Mouse (Mus musculus): ENCODE data around the gene Pgm1. TPM values are rescaled to one million over a fixed set of nuclear protein-coding genes. Genes with fewer than 3 reads are reported as not detected.

The Pgm1 gene
- polyA plus RNA-seq, 1 experiment from 2014 or later: 277 TPM

DNA sequence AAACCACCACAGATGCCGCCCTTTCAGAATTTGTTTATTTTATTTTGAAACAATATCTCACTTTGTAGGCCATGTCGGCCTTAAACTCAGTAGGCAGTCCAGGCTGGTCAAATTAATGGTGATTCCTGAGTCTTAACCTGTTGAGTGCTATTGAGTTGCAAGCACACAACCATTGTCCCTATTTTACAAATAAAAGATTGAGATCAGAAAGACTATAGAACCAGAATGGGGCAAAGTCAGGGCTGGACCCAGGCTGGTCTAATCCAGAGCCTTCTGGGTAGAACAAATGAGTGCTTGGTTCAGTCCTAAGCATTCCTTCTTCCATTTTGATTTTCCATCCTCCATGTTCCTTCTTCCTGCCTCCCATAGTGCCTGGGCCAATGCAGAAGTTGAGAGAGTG is 17.3 kb downstream of the Pgm1 start:
- H3K4me3 ChIP-seq (ENCODE audit: low read depth, low read length): no peak overlapping the region

DNA sequence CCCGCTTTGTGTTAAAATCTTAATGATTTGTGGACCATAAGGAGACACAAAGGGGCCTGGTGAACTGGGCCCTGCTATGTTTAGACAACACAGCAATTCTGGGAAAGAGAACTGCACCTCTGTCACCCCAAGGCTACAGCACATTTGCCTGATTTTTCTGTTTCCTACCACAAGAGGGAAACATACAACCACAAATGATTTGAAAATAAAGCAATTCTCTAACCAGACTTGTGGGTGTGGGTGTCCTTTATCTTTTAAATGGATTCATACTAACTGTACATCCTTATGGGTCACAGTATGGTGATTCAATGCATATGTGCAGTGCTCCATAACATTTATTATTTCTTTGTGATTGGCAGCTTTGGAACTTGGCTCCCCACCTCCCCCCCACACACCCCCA is 18.0 kb downstream of the Pgm1 start:
- 83% methylated on average over 1 of the region's 1 CpGs for WGBS (ENCODE audit: insufficient replicate concordance)
- Histone ChIP-seq H3K4me2 (no peak overlapping the region), H3K9ac (ENCODE audit: low read depth, low read length) (no peak overlapping the region), H3K27ac (ENCODE audit: low read depth, low read length) (no peak overlapping the region), H3K4me3 (ENCODE audit: low read depth, low read length) (no peak overlapping the region), H3K9me3 (replicated peaks; ENCODE audit: control insufficient read depth, low read length) (no peaks in the 10 kb centered on the region), H3K27me3 (ENCODE audit: control insufficient read depth, insufficient read depth, low read length) (no peaks in the 10 kb centered on the region), H3K36me3 (ENCODE audit: control insufficient read depth, insufficient read depth, low read length) (no peaks in the 10 kb centered on the region), H3K4me1 (ENCODE audit: control insufficient read depth, insufficient read depth, low read length) (peaks cover 3% of the 10 kb centered on the region)
- ATAC-seq (replicated peaks; ENCODE audit: insufficient number of reproducible peaks, low FRiP score, low TSS enrichment): no peak

More for the DNA sequence above, 17.3 kb downstream of the Pgm1 start:
- no peaks in the 10 kb centered on the region for H3K9me3 ChIP-seq (replicated peaks; ENCODE audit: control insufficient read depth, low read length)
- no peak for ATAC-seq (replicated peaks; ENCODE audit: insufficient number of reproducible peaks, low FRiP score, low TSS enrichment)
- no peak overlapping the region for H3K4me2 ChIP-seq
- no peaks in the 10 kb centered on the region for H3K36me3 ChIP-seq (ENCODE audit: control insufficient read depth, insufficient read depth, low read length)
- WGBS (ENCODE audit: insufficient replicate concordance): 73% methylated on average over 2 of the region's 2 CpGs
- no peaks in the 10 kb centered on the region for H3K27me3 ChIP-seq (ENCODE audit: control insufficient read depth, insufficient read depth, low read length)
- H3K27ac ChIP-seq (ENCODE audit: low read depth, low read length): no peak overlapping the region
- H3K4me1 ChIP-seq (ENCODE audit: control insufficient read depth, insufficient read depth, low read length): peaks cover 9% of the 10 kb centered on the region
- no peak overlapping the region for H3K9ac ChIP-seq (ENCODE audit: low read depth, low read length)

DNA sequence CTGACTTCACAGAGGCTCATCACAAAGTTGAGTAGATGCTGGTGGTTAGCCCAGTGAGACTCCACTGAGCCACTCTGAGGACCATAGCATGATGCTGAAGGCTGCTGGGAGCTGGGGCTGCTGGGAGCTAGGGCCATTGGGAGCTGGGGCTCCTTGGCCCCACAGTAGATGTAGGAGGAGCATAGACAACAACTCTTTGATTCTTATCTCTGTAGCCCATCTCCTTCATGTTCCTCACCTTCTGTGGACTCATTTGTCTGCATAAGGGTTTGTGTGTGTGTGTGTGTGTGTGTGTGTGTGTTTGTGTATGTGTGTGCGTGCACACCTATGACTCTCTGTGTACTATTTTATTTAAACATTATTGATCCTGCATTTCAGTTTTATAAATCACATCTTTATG is 18.7 kb downstream of the Pgm1 start:
- ATAC-seq (replicated peaks; ENCODE audit: insufficient number of reproducible peaks, low FRiP score, low TSS enrichment): no peak
- WGBS (ENCODE audit: insufficient replicate concordance): 96% methylated on average over 1 of the region's 1 CpGs
- Histone ChIP-seq H3K4me2 (no peak overlapping the region), H3K36me3 (ENCODE audit: control insufficient read depth, insufficient read depth, low read length) (no peaks in the 10 kb centered on the region), H3K4me3 (ENCODE audit: low read depth, low read length) (no peak overlapping the region), H3K27me3 (ENCODE audit: control insufficient read depth, insufficient read depth, low read length) (no peaks in the 10 kb centered on the region), H3K4me1 (ENCODE audit: control insufficient read depth, insufficient read depth, low read length) (no peaks in the 10 kb centered on the region), H3K9me3 (replicated peaks; ENCODE audit: control insufficient read depth, low read length) (no peaks in the 10 kb centered on the region), H3K9ac (ENCODE audit: low read depth, low read length) (no peak overlapping the region), H3K27ac (ENCODE audit: low read depth, low read length) (no peak overlapping the region)

DNA sequence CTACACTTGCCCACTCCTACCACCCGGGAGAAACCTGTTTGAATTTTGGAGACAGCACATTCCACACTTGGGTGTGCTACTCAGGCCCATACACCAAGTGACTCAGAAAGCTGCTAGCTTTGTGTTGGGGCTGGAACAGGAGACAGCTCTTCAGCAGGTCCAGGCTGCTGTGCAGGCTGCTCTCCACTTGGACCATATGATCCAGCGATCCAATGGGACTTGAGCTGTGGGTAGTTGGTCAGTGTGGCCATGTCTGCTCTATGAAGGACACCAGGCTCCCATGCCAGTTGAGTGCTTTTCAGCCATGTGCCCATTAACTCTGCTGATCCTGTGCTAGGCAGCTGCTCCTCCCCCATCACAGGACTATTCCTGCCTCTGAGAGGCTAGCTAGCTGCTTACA is 24.7 kb downstream of the Pgm1 start:
- ATAC-seq (replicated peaks; ENCODE audit: insufficient number of reproducible peaks, low FRiP score, low TSS enrichment): no peak

DNA sequence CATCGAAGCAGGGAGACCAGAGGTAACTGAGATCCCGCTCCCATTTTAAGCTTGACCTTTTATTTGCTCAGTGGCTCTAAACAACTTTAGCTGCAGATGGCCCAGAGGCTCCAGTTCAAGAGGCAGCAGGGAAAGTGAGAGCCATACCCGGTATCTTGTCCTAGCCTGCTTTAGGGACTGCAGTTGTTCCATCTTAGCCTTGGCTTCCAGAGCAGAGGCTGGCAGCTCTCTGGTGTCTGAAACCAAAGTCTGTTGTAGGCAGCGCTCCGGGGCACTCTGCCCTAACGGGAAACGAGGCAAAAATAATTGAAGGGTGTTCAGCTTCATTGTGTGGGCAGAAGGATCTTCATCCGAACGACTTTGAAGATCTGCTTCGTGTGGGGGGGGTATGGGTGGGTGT is 26.2 kb downstream of the Pgm1 start:
- WGBS (ENCODE audit: insufficient replicate concordance): 89% methylated on average over 10 of the region's 10 CpGs
- no peak overlapping the region for H3K4me3 ChIP-seq (ENCODE audit: low read depth, low read length)
- H3K9ac ChIP-seq (ENCODE audit: low read depth, low read length): no peak overlapping the region
- no peaks in the 10 kb centered on the region for H3K9me3 ChIP-seq (replicated peaks; ENCODE audit: control insufficient read depth, low read length)
- no peak overlapping the region for H3K27ac ChIP-seq (ENCODE audit: low read depth, low read length)
- ATAC-seq (replicated peaks; ENCODE audit: insufficient number of reproducible peaks, low FRiP score, low TSS enrichment): no peak
- peaks cover 9% of the 10 kb centered on the region for H3K4me1 ChIP-seq (ENCODE audit: control insufficient read depth, insufficient read depth, low read length)
- no peaks in the 10 kb centered on the region for H3K36me3 ChIP-seq (ENCODE audit: control insufficient read depth, insufficient read depth, low read length)
- H3K27me3 ChIP-seq (ENCODE audit: control insufficient read depth, insufficient read depth, low read length): no peaks in the 10 kb centered on the region
- no peak overlapping the region for H3K4me2 ChIP-seq

More for the DNA sequence above, 24.7 kb downstream of the Pgm1 start:
- Histone ChIP-seq H3K4me3 (ENCODE audit: low read depth, low read length) (no peak overlapping the region), H3K9ac (ENCODE audit: low read depth, low read length) (no peak overlapping the region), H3K27me3 (ENCODE audit: control insufficient read depth, insufficient read depth, low read length) (no peaks in the 10 kb centered on the region), H3K36me3 (ENCODE audit: control insufficient read depth, insufficient read depth, low read length) (no peaks in the 10 kb centered on the region), H3K27ac (ENCODE audit: low read depth, low read length) (no peak overlapping the region), H3K4me1 (ENCODE audit: control insufficient read depth, insufficient read depth, low read length) (no peaks in the 10 kb centered on the region), H3K9me3 (replicated peaks; ENCODE audit: control insufficient read depth, low read length) (no peaks in the 10 kb centered on the region), H3K4me2 (no peak overlapping the region)
- 84% methylated on average over 2 of the region's 2 CpGs for WGBS (ENCODE audit: insufficient replicate concordance)

DNA sequence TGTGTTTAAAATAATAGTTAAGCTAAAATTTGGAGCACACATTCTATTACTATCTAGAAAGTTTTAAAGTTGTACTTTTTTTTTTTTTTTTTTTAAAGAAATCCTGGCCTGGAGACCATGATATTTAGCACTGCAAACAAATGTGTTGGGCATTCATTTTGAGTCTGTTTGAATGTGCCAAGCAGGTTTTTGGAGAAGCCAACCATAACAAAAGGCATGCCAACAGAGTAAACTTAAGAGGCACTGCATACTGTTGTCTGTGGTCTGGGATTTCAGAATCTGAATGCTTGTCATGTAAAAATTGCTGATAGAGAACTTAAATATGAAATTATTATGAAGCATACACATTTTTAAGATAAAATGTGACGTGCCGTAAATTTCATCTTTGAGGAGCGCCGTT is 28.0 kb downstream of the Pgm1 start:
- H3K9ac ChIP-seq (ENCODE audit: low read depth, low read length): no peak overlapping the region
- H3K4me2 ChIP-seq: no peak overlapping the region
- WGBS (ENCODE audit: insufficient replicate concordance): 92% methylated on average over 4 of the region's 4 CpGs
- no peak overlapping the region for H3K4me3 ChIP-seq (ENCODE audit: low read depth, low read length)
- H3K27me3 ChIP-seq (ENCODE audit: control insufficient read depth, insufficient read depth, low read length): no peaks in the 10 kb centered on the region
- peaks cover 9% of the 10 kb centered on the region for H3K4me1 ChIP-seq (ENCODE audit: control insufficient read depth, insufficient read depth, low read length)
- H3K36me3 ChIP-seq (ENCODE audit: control insufficient read depth, insufficient read depth, low read length): no peaks in the 10 kb centered on the region
- H3K9me3 ChIP-seq (replicated peaks; ENCODE audit: control insufficient read depth, low read length): no peaks in the 10 kb centered on the region
- ATAC-seq (replicated peaks; ENCODE audit: insufficient number of reproducible peaks, low FRiP score, low TSS enrichment): no peak
- no peak overlapping the region for H3K27ac ChIP-seq (ENCODE audit: low read depth, low read length)

DNA sequence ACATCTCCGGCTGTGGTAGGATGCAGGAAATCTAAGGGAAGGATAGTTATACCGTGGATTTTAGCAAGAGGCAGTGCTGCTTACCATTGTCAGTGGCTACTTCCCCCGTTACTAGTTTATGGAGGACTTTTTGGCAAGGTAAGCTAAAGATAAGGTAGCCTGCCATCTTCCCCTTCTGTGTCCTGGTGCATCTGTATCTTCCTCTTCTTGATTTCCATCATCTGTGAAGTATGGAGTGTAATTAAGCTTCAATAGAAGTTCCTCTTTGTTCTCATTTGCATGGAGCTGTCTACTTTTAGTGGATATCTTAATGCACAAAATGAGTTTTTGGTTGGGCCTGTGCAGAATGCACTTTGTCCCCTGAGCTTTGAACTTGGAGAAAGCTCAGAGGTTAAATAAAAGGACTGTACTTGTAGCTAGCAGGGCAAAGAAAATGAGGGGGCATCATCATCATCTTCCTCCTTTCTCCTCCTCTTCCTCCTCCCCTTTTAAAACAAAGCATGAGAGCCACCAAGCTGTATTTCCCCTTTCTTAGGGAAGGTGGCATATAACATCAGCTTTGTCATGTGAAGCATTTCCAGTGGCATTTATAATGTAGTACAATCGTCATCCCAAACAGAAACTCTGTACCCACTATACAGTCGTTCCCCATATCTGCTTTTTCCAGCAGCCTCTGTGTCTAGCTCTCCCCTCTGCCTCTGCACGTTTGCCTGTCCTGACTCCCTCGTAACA is 29.0 kb downstream of the Pgm1 start:
- no peaks in the 10 kb centered on the region for H3K9me3 ChIP-seq (replicated peaks; ENCODE audit: control insufficient read depth, low read length)
- H3K36me3 ChIP-seq (ENCODE audit: control insufficient read depth, insufficient read depth, low read length): no peaks in the 10 kb centered on the region
- no peak overlapping the region for H3K9ac ChIP-seq (ENCODE audit: low read depth, low read length)
- no peaks in the 10 kb centered on the region for H3K27me3 ChIP-seq (ENCODE audit: control insufficient read depth, insufficient read depth, low read length)
- no peak for ATAC-seq (replicated peaks; ENCODE audit: insufficient number of reproducible peaks, low FRiP score, low TSS enrichment)
- WGBS (ENCODE audit: insufficient replicate concordance): 68% methylated on average over 7 of the region's 7 CpGs
- H3K4me2 ChIP-seq: no peak overlapping the region
- peaks cover 9% of the 10 kb centered on the region for H3K4me1 ChIP-seq (ENCODE audit: control insufficient read depth, insufficient read depth, low read length)
- no peak overlapping the region for H3K27ac ChIP-seq (ENCODE audit: low read depth, low read length)
- H3K4me3 ChIP-seq (ENCODE audit: low read depth, low read length): no peak overlapping the region

DNA sequence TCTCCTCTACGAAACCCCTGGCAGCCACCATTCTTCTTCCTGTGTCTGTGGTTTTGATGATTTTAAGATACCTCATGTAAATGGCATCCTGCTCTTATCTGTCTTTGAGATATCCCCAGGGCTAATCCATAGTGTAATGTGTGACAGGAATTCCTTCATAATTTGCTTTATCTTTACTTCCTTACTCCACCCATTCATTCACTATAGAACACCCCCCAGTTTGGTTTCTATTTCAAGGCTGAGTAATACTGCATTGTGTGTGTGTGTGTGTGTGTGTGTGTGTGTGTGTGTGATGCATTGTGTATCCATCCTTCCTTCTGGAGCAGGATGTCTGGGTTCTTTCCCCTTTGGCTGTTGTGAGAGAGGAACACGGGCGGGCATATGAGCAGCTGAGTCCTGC is 30.1 kb downstream of the Pgm1 start:
- Histone ChIP-seq H3K9me3 (replicated peaks; ENCODE audit: control insufficient read depth, low read length) (no peaks in the 10 kb centered on the region), H3K36me3 (ENCODE audit: control insufficient read depth, insufficient read depth, low read length) (peaks cover 8% of the 10 kb centered on the region), H3K27ac (ENCODE audit: low read depth, low read length) (no peak overlapping the region), H3K4me1 (ENCODE audit: control insufficient read depth, insufficient read depth, low read length) (peaks cover 9% of the 10 kb centered on the region), H3K9ac (ENCODE audit: low read depth, low read length) (no peak overlapping the region), H3K4me3 (ENCODE audit: low read depth, low read length) (no peak overlapping the region), H3K27me3 (ENCODE audit: control insufficient read depth, insufficient read depth, low read length) (no peaks in the 10 kb centered on the region), H3K4me2 (no peak overlapping the region)
- no peak for ATAC-seq (replicated peaks; ENCODE audit: insufficient number of reproducible peaks, low FRiP score, low TSS enrichment)
- 53% methylated on average over 3 of the region's 3 CpGs for WGBS (ENCODE audit: insufficient replicate concordance)

DNA sequence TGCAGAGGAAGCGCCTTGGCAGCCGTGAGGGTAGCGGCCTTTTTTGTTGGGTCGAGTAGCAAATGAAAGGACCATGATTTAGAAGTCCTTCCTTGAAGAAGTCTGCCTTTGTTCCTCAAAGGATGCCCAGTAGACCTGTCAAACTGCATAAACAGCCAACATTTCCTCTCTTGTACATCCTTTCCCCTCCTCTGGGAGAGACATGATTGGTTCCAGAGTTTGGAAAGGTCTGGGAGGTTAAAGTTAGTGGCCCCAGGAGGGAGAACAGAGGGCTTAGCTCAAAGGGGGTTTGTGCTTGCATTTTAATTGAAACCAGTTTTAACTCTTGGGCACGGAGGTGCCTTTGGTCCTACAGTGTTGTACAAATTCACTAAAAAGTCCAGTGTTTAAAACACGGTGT is 37.3 kb downstream of the Pgm1 start:
- Histone ChIP-seq H3K9me3 (replicated peaks; ENCODE audit: control insufficient read depth, low read length) (no peaks in the 10 kb centered on the region), H3K27ac (ENCODE audit: low read depth, low read length) (no peak overlapping the region), H3K4me3 (ENCODE audit: low read depth, low read length) (no peak overlapping the region), H3K4me1 (ENCODE audit: control insufficient read depth, insufficient read depth, low read length) (no peaks in the 10 kb centered on the region), H3K9ac (ENCODE audit: low read depth, low read length) (no peak overlapping the region), H3K4me2 (no peak overlapping the region), H3K36me3 (ENCODE audit: control insufficient read depth, insufficient read depth, low read length) (peaks cover 24% of the 10 kb centered on the region), H3K27me3 (ENCODE audit: control insufficient read depth, insufficient read depth, low read length) (no peaks in the 10 kb centered on the region)
- 87% methylated on average over 6 of the region's 6 CpGs for WGBS (ENCODE audit: insufficient replicate concordance)
- ATAC-seq (replicated peaks; ENCODE audit: insufficient number of reproducible peaks, low FRiP score, low TSS enrichment): no peak

Data from heart, embryonic 11.5 days (tissue).